Mouse (Mus musculus) megakaryocyte-erythroid progenitor cell, adult 5-6 weeks (primary cell): ENCODE measurements around the gene Spef2. TPM values are rescaled to one million over a fixed set of nuclear protein-coding genes. Genes with fewer than 3 reads are reported as not detected.
"Not testable (repeated sequence)": the region's sequence is repeated elsewhere in the genome, so short reads cannot be mapped to it uniquely, and the experiment has no call there.

ENCODE experiments used
- ATAC-seq: replicated peaks from 2 replicates; pipeline ENCODE4 v1.8.0; 2016; ENCODE audit warnings: mild to moderate bottlenecking, inconsistent platforms; ENCODE audit not compliant: severe bottlenecking, poor library complexity, low FRiP score, low TSS enrichment
- total RNA-seq, 2 experiments: library from RNA; stranded (forward) in 1 of 2; stranded (reverse) in 1 of 2; fragments of 200-1000, 215-1000 nt in 1 of 2; fragments of >200 nt in 1 of 2; fragmentation: Nextera tagmentation in 1 of 2; gene quantifications; 2 replicates each; pipeline ENCODE4 v1.2.3; 2014 to 2017

Gene Spef2
- total RNA-seq (2014; fragmentation: Nextera tagmentation) (0.66 TPM in 1 of 2 replicates, not detected in the other), total RNA-seq (2017) (0.69 and 0.99 TPM in 2 replicates)

DNA sequence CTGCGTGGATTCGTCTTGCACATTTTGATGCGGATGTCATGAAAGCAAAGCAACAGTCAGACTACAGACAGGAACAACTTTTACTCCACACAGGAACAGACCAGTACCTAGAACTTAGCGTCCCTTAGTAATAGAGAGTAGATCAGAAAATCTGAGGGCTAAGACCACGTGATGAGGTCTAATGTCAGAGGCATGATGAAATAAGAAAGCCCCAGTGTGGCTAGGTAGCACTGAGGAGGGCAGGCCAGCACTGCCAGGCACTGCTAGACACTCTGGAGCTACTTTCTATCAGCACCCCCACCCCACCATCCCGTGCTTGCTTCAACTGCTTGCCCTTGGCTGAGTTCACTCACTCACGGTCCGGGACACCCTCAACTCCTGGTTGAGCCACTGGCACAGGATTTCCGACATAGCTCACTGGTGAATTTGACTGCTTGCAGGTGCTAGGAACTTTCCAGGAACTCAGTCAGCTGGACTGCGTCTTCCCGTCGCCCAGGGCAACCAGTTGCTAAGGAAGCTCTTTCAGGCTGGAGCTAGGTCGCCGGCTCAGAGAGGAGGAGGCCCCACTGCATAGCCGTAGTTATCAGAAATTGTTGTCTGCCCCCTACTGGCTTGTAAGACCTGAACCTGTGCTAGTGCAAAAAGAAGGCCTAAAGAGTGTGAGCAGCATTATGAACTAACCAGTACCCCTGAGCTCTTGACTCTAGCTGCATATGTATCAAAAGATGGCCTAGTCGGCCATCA is at the start of gene Spef2:
Gene Spef2 (minus strand): TSS at position 510 of the 744 bp plus-strand sequence.
- peak; percentile 100 for ATAC-seq

DNA sequence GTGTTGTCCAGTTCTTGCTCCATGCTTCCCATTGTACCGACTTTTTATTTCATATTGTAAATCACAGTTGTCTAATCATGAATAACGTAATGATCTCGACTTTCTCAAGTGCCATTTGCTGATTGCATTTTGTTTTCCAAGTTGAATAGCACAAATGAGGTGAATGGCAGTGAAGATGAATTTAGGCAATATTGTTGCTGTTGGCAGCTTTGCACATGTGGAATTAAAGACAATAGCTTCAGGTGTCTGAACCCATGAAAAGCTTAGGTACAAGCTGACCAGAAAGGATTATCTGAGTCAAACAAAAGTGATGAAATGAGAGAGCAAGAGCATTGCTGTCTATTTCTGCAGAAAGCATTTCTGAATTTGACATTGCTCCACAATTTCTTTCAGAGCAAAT is 45.5 kb upstream of the Spef2 start:
- no peak for ATAC-seq

DNA sequence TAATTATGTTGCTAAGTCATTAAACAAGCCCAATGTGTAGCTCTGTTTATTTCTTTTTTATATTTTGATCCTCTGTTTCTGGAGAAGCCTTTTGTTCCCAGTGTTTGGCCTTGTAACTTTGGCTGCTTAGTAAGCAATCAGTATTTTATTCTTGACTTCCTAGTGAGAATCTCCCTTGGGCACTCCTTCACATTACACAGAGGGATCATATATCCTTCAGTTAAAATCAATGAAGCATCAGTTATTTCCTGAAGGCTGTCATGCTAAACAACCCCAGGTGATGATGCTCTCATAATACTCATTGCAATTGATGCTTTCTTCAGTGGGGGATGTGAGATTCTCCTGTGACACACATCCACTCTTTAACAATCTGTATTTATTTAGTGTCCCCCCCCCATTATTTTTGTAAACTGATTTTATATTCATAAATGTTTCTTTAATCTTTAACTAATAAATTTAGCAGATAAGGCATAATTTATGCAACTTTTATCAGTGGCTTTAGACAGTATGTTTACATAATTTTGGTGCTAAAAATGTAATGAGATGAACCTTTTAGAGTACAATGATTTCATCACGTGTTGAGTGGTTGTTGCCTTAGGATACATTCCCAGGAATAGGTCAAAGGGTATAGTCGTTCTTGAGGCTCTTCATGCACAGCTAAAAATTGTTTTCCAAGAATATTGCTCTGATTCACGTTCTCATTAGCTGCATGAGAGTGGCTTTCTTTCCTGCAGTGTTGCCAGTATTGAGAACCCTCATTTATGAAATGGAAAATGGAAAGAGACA is 39.8 kb upstream of the Spef2 start:
- ATAC-seq = no peak

DNA sequence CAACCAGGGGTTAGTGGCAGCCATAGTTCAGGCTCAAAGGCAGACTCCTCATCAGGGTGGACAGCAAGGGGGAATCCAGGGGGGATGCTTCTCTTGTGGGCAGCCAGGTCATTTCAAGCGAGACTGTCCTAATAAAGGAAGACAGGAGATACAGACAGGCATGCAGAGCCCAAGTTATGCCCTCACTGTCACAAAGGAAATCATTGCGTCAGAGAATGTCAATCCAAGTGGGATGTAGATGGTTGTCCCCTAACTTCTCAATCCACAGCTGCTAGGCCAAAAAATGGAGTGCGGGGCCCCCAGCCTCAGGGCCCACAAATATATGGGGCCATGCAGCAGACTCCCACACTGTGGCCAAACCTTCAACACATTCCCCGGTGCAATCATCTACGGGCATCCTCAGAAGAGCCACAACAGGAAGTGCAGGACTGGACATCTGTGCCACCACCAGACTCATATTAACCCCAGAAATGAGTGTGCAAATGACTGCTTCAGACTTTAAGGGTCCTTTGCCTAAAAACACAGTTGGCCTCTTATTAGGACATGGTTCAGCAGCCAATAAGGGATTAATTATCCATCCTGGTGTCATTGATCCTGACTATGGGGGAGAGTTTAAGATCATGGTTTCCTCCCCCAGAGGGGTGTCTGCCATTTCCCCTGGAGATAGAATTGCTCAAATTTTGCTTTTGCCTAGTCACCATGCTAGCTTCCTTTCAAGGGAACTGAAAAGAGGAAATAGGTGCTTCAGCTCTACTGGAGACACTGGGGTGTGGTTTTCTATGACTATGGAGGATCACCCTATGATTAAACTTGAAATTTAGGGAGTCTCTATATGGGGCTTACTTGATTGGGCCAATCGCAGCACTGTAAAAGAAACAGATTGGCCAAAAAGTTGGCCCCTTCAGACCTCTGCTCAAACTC is 25.8 kb upstream of the Spef2 start:
- not testable (repeated sequence) for ATAC-seq

DNA sequence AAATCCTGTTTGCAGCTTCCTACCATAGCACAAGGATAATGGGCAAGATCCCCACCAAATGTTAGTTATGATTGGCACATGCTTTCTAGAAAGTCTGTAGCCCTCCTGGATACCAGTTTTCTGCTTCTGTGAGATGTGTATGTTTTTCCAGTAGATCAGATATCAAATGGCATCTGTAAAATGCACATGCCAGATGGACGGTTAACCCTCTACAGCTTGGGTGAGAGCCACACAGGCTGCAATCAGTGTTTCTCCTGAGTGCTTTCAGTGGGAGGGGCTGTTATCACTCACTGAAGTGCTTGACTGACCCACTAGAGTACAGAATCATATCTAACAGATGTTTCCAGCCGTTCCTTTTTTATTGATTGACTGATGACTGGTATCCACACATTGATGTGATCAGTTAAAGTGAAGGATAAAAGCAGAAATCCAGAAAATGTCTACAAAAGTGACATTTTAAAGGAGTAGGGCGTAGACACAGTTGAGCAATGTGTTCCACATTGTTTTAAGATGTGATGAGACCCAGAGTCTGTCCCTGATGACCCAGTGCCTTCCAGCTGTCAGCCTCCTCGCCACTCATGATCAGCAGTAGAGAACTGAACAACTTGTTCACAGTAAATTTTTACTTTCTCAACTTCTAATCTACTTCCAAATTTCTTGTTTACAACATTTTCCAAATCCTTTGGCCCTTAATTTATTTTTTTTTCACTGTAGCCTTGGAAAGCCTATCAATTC is 19.7 kb upstream of the Spef2 start:
- ATAC-seq = peak; percentile 50

DNA sequence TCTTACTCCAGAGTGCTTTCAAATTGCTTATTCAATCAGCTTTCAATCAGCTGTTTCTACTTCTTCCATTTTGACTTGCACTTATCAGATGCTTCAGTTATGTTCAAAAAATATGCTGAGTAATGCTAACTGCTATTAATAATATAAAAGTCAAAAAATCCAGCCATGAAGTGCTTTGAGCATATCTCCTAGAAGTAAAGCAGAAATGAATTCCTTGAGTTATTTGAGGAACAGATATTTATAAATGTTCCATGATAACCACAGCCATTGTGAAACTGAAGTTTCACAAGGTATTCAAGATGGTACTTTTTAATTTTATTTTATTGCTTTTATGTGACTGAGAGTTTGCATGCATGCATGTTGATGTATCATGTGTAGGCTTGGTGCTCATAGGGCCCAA is 18.4 kb upstream of the Spef2 start:
- no peak for ATAC-seq

DNA sequence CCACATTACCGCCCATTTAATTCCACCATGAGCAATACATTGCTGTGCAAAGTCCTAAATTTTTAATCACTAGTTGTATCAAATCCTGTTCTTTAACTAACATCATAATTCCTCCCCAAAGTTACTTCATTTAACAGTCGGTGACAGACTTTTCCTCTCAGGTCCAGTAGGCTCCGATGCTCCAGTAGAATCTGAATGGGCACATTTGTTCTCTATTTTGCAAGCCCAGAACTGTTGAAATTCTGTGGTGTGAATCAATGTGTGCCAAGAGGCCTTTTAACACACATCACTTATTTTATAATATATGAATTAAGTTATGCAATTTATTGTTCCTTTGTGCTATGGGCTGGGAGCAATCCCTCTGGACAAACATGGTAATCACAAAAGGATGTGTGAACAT is 2.3 kb upstream of the Spef2 start:
- ATAC-seq = no peak

DNA sequence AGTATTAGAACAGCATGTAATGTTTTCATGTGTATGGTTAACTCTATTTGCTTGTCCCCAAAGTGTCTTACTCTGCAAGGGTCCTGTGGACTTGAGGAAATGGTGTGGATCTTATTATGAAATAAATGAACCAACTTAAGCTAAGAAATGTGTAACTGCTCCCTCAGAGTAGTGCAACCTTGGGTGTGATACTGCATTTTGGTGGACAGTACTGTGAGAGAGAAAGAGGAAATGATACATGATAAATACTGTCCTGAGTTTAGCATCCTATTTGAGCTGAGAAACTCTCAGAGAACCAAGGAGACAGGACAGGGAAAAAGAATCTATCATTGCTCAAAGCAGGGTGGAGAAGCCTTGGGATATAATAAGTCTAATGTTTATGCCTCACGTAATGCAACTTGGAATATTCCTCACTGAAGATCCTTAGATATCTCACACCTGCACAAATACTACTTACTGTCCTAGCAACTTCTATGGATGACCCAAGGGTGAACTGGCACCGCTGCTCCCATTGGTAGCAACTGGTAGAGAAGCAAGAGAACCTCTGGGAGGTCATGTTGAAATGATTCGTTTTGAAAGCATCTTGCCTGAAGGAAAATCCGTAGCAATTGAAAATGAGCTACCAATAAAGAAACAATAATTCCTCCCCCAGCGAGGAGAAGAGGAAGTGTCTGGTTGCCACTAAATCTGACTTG is 1.1 kb downstream of the Spef2 start:
- no peak for ATAC-seq

DNA sequence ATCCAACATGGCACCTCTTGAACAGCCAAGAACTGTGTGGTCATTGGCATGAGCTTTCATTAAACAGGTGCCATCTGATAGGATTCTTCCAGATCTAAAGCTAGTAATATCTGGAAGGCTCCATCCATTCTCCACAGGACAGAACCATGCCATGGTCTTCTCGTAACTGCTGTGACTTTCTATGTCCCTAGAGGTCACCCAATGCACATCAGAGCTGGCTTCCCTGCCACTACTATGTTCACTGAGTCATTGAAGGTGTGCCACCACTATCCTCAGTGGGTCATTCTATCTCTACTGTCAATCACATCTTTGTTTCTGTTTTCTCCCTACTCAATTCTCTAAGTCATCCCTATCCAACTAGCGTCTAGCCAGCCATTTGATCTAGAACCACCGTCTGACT is 6.5 kb downstream of the Spef2 start:
- no peak for ATAC-seq

DNA sequence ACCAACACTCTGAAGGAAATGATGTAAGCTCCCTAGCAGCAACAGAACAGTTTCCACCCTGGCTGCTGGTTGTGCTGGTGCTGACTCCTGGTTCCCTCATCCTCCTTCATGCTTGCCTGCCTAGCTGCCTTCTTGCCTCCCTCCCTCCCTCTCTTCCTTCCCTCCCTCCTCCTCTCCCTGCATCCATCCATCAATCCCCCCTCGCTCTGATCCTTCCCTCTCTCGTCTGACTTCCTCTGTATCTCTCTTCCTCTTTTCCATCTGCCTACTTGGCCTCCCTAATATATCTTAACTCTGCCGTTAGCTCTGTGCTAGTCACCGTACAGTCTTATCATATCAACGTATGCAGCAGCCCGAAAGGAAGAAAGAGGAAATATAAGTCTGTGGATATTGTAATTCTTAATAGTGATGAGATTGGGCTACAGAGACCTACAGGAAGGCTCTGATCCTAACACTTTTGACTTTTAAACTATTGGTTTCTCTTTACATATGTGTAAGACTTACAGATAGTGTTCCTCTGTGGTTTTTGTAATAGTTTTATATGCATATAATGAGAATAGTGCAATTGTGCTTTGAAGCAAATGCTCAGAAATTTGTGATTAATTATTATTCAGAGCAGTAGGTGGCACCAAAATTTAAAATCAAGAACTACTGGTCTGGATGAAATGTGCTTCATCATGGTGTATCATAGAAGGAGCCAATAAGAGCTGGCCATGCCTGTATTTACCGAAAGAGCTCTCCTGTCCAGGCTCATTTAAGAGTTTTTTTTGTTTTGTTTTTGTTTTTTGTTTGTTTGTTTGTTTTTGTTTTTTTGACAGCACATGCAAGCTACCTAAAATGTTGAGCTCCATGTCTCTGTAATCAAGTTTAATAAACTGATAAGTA is 33.9 kb downstream of the Spef2 start:
- ATAC-seq = peak; percentile 90

DNA sequence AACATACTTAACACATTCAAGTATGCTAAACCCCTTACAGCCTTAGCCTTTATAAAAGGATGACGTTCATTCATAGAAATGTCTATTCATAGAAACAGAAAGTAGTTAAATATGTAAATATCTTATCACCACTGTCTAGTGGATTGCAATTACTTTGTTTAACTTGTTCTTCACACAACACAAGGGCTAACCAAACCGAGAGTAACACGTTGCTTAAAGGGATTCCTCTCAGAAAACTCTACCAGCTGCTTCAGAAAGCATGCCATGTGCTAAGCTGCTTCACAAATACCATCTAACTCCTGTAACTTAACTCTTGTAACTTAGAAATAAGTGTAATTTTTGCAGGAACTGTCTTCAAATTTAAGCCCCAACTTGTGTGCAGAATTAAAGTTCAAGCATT is 35.0 kb downstream of the Spef2 start:
- no peak for ATAC-seq

DNA sequence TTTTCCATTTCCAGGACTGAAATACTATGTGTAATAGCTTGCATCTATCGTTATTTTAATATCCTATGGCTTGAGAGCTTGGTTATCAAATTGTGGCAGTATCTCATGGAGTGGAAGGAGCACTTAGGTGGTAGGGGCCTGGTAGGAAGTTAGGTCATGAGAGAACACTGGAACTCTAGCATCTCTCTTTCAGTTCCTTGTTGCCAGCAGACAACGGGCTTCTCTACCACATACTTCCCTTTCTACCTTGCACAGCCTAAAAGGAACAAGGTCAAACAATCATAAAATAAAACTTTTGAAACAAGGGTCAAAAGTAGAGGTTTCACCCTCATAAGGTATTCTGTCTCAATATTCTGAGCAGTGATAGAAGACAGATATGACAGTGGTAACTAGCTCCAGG is 38.3 kb downstream of the Spef2 start:
- ATAC-seq = no peak

DNA sequence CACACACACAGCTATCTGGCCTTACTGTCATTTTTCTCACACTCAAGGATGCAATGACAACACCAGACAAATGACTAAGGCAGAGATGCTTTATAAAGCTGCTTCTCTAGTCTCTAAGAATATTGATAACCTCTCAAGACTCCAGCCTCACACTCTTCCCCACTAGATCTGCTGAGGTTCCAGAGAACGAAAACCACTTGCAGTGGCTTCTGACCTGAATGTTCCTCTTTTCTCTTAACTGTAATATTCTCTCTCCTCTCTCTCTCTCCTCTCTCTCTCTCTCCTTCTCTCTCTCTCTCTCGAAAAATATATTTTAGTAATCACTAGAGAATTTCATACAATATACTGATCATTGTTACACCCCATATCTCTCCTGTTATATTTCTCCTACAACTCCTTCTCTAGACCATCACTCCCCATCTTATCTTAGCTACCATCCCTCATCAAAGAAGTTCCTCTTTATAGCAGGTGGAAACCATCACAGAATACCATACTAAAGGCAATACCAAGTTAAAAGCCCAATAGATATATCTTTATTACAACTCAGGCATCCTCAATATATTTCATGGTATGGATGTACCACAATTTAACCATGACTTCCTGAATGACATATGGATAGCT is 42.7 kb downstream of the Spef2 start:
- no peak for ATAC-seq

DNA sequence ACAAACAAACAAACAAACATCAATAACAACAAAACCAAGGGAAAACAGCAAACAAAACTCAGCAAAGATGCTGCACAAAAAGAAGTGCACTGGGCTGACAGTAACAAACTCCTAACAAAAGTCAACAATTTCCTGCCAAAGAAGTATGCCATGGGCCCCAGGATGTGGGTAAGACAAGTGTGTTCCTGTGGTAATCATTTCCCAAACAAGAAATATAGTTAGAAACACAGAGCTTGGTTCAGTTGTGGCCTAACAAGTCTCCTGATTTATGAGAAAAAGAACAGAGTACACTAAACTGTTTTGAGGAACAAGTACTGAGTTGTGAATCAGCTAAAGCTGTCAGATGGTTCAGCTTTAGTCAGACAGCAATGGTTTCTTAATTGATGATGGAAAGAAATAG is 46.8 kb downstream of the Spef2 start:
- no peak for ATAC-seq

DNA sequence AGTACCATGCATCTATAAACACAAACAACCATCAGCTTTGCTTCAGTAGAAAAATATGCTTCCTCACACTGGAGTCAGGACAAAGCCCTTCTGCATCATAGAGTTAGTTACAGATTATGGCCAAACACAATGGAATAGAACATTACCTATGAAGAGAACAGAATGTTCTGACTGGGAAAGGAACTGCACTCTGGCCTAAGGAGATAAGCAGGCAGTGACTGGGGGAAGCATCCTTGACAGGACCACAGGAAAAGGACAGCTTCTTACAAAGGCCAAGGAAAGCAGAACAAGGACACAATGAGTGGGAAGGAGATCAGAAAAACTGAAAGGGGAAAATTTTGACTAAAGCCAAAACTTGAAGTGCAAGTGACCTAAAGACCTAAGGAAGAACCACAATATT is 56.9 kb downstream of the Spef2 start:
- ATAC-seq = no peak

DNA sequence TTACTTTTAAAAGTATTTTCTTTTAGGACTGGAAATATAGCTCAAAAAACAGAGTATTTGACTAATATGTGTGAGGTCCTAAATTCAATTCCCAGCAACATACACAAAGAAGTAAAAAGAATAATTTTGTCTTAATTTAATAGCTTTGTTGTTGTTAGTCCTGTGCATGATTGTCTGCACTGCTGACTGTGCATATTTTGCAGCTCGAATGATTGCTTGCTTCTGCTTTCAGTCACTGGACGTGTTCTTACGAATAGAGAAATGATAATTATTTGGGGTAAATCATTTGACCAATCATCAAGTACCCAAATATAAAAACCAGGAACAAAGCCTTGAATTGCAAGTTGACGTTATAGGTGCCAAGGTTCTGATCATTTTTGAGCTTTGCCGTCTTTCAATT is 57.8 kb downstream of the Spef2 start:
- no peak for ATAC-seq

DNA sequence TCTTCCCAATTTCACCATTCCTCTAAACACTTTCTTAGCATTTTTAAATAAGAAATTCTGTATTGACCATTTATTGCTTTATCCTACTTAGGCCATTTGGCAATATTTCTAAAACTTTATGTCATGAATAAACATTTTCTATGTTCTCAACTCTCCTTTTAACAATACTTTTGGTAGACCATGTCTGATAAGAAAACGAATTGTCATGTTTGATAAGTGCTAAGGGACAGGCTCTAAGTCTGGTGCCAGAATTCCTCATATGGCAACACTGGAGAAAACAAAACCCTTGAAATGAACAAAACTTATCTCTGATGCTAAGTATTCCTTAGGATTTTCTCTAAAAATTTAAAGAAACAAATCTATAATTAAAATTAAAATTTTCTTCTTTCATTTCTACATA is 58.2 kb downstream of the Spef2 start:
- no peak for ATAC-seq
